Mouse (Mus musculus) embryonic facial prominence, embryonic 14.5 days (tissue): Measurements from ENCODE around the gene Gtpbp2. TPM values are rescaled to one million over a fixed set of nuclear protein-coding genes. Genes with fewer than 3 reads are reported as not detected.

Source experiments
- ATAC-seq: fragments of 200-750 bp; cut with Nextera tagmentation; 2 replicates; pipeline ENCODE4 v1.8.0; 2017; ENCODE audit warnings: low read depth, moderate number of reproducible peaks, moderate TSS enrichment
- DNase-seq: peaks from one replicate; pipeline ENCODE4 v3.0.0-alpha.2; 2015; ENCODE audit warnings: low spot score
- H3K27ac ChIP-seq: fragments of 300-500 bp; sonication (generic); replicated peaks from 2 replicates; pipeline ENCODE4 v1.5.1; 2014; ENCODE audit warnings: low read depth, mild to moderate bottlenecking, low read length, moderate library complexity
- H3K27me3 ChIP-seq: fragments of 300-500 bp; sonication (generic); replicated peaks from 2 replicates; pipeline ENCODE4 v1.6.1; 2014; ENCODE audit warnings: low read length; ENCODE audit not compliant: control insufficient read depth, insufficient read depth
- H3K36me3 ChIP-seq: fragments of 300-500 bp; sonication (generic); 2 replicates; pipeline ENCODE4 v1.6.1; 2014; ENCODE audit warnings: low read length, mixed read lengths; ENCODE audit not compliant: control insufficient read depth, insufficient read depth
- H3K4me1 ChIP-seq: fragments of 300-500 bp; sonication (generic); 2 replicates; pipeline ENCODE4 v1.6.1; 2014; ENCODE audit warnings: antibody characterized with exemption, low read length; ENCODE audit not compliant: control insufficient read depth, insufficient read depth
- H3K4me2 ChIP-seq: fragments of 300-500 bp; sonication (generic); 2 replicates; pipeline ENCODE4 v1.6.1; 2014; ENCODE audit warnings: low read depth, mild to moderate bottlenecking, low read length, moderate library complexity, mixed read lengths
- H3K4me3 ChIP-seq: fragments of 300-500 bp; sonication (generic); 2 replicates; pipeline ENCODE4 v1.5.1; 2014; ENCODE audit warnings: low read depth, mild to moderate bottlenecking, low read length
- H3K9ac ChIP-seq: fragments of 300-500 bp; sonication (generic); 2 replicates; pipeline ENCODE4 v1.6.1; 2014; ENCODE audit warnings: low read depth, mild to moderate bottlenecking, low read length, moderate library complexity, mixed read lengths
- H3K9me3 ChIP-seq: fragments of 300-500 bp; sonication (generic); 2 replicates; pipeline ENCODE4 v1.6.1; 2016; ENCODE audit warnings: low read length; ENCODE audit not compliant: control insufficient read depth
- WGBS: fragments of 180-500 bp; shearing (Covaris S2); extraction: QIAGEN DNeasy Blood & Tissue Kit; methylation state at CpG from one replicate; pipeline ENCODE4 v1.1.7; 2014; 5-methylcytosine and 5-hydroxymethylcytosine counted together
- polyA plus RNA-seq: library from polyadenylated mRNA; unstranded; fragments of >200 nt; fragmentation: Nextera tagmentation; extraction: Ambion mirVana; gene quantifications from 2 replicates; pipeline ENCODE4 v1.2.1, GENCODE M21; 2014

The Gtpbp2 gene
- polyA plus RNA-seq, 1 experiment from 2014 or later: 27.1 TPM

DNA sequence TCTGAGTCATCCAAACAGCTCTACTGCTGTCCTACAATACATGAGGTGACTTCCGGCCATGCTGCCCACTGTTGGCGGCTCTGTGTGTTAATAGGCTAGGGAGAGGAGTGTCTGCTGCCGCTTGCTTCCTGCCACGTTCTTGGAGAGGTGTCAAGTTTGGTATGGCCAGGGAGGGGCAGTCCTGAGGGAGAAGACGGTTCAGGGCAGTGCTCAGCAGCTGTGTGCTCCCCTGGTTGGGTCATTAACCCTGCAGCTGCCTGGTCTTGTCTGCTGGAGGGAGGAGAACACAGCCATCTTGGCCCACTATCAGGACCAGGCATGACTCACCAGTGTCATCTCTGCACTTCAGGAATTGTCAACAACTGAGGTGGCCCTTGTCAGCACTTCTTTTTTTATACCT, 7.5 kb downstream of the Gtpbp2 start:
- Histone ChIP-seq H3K4me1 (no peaks in the 10 kb centered on the region), H3K27ac (no peak overlapping the region), H3K9me3 (no peaks in the 10 kb centered on the region), H3K4me3 (no peak overlapping the region), H3K36me3 (peaks cover 99% of the 10 kb centered on the region), H3K27me3 (no peaks in the 10 kb centered on the region), H3K9ac (no peak overlapping the region), H3K4me2 (no peak overlapping the region)
- DNase-seq: no peak
- WGBS: 41% methylated on average over 5 of the region's 5 CpGs
- ATAC-seq: 0 out of 2 replicates have a peak, but pooled peaks have one; percentile 23

GRCm38 (mm10) chr17:46168768-46169167, 7.9 kb downstream of the Gtpbp2 start:
- Histone ChIP-seq H3K4me1 (no peaks in the 10 kb centered on the region), H3K27ac (no peak overlapping the region), H3K4me3 (no peak overlapping the region), H3K9me3 (no peaks in the 10 kb centered on the region), H3K9ac (no peak overlapping the region), H3K4me2 (no peak overlapping the region), H3K36me3 (peaks cover 97% of the 10 kb centered on the region), H3K27me3 (no peaks in the 10 kb centered on the region)
- DNase-seq (no peak), ATAC-seq (no peak)
- 93% methylated on average over 5 of the region's 5 CpGs for WGBS

DNA sequence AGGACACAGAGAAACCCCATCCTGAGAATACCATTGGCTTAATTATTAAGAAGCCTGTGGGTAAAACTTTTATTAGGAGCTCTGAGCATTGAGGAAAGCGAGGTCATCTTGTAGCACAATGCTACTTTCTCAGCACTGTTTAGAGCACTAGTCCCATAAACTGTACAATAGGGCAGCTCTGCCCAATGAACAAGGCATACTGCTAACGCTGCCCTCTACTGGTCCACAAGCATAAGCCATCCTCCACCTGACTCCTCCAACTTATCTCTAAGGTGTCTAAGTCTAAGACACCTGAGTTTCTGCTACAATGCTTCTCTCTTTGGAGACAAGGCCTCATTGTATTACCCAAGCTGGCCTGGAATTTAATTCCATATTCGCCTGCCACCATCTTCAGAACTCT, 9.7 kb downstream of the Gtpbp2 start:
- Histone ChIP-seq H3K4me3 (no peak overlapping the region), H3K27ac (no peak overlapping the region), H3K9me3 (no peaks in the 10 kb centered on the region), H3K4me1 (no peaks in the 10 kb centered on the region), H3K4me2 (no peak overlapping the region), H3K36me3 (peaks cover 92% of the 10 kb centered on the region), H3K9ac (no peak overlapping the region), H3K27me3 (no peaks in the 10 kb centered on the region)
- peak; percentile 56 for DNase-seq
- WGBS: 77% methylated on average over 3 of the region's 3 CpGs
- no peak for ATAC-seq

DNA sequence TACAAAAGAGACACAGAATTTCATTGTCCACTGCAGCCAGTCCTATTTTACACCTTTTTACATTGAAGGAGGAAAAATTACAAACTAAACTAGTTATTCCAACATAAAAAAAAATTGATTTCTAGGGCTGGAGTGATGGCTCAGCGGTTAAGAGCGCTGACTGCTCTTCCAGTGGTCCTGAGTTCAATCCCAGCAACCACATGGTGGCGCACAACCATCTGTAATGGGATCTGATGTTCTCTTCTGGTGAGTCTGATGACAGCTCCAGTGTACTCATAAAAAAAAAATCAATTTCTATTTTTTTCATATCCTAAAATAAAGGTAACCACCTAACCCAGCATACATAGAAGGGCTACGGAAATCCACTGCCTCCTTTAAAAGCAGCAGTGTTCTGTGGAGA, 21.4 kb downstream of the Gtpbp2 start:
- WGBS: 87% methylated on average over 4 of the region's 4 CpGs
- DNase-seq (no peak), ATAC-seq (no peak)
- H3K27me3 ChIP-seq: no peaks in the 10 kb centered on the region
- no peak overlapping the region for H3K9ac ChIP-seq
- peaks cover 92% of the 10 kb centered on the region for H3K36me3 ChIP-seq
- no peaks in the 10 kb centered on the region for H3K4me1 ChIP-seq
- H3K4me3 ChIP-seq: no peak overlapping the region
- no peaks in the 10 kb centered on the region for H3K9me3 ChIP-seq
- no peak overlapping the region for H3K4me2 ChIP-seq
- H3K27ac ChIP-seq: no peak overlapping the region

DNA sequence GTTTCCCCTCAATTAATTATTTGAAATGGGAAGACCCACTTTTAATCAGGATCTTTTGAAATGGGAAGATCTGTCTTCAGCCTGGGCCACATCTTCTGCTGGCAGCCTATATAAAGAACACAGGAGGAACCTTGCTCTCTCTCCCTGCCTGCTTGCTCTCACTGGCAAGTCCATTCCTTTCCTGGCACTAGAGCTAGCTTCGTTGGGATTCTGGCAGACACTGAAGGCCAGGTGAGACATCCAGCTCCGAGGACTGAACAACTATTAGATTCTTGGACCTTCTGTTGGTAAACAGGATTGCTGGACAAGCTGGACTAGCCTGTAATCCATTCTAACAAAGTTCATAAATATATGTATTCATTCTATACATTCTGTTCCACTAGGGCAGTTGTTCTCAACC, 28.0 kb downstream of the Gtpbp2 start:
- DNase-seq (no peak), ATAC-seq (no peak)
- Histone ChIP-seq H3K9me3 (no peaks in the 10 kb centered on the region), H3K4me1 (no peaks in the 10 kb centered on the region), H3K4me2 (no peak overlapping the region), H3K27me3 (no peaks in the 10 kb centered on the region), H3K9ac (no peak overlapping the region), H3K36me3 (peaks cover 92% of the 10 kb centered on the region), H3K4me3 (no peak overlapping the region), H3K27ac (no peak overlapping the region)
- 93% methylated on average over 2 of the region's 2 CpGs for WGBS

GRCm38 (mm10) chr17:46201151-46201550, 40.3 kb downstream of the Gtpbp2 start:
- peak overlapping the region; percentile 86 for H3K9ac ChIP-seq
- DNase-seq: no peak
- H3K9me3 ChIP-seq: no peaks in the 10 kb centered on the region
- H3K27ac ChIP-seq: no peak overlapping the region
- H3K4me2 ChIP-seq: peak overlapping the region; percentile 74
- whole genome bisulfite sequencing: 58% methylated on average over 6 of the region's 6 CpGs
- peaks cover 18% of the 10 kb centered on the region for H3K4me1 ChIP-seq
- ATAC-seq: no peak
- H3K36me3 ChIP-seq: peaks cover 47% of the 10 kb centered on the region
- no peaks in the 10 kb centered on the region for H3K27me3 ChIP-seq
- H3K4me3 ChIP-seq: peak overlapping the region; percentile 73

DNA sequence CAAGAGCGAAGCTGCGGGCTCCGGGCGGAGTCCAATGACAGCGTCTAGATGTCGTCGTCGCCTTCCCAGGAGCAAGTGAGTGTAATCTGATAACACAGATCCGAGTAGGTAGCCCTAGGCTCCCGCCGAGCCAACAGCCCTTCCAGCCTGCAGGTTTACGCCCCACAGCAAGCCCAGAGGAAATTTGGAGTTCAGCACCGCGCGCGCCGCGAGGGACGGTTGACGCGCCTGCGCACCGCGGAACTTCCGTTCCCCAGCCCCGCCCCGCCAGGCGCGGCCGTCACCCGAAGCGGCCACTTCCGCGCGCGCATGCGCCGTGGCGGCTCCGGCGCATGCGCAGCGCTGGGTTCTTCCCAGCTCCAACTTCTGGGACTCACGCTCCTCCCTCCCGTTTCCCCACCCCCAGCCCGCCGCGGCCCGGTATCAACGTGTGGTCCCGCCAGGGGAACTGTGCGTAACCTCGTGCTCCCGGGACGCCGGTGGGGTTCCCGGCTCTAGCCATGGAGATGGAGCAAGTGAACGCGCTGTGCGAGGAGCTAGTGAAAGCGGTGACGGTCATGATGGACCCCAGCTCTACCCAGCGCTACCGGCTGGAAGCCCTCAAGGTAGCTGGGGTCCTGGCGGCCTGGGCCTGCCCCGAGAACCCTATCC, 41.7 kb downstream of the Gtpbp2 start, which contains the start of the genes Polh and Xpo5:
Polh (minus strand) TSS at position 225 of the 651 bp plus-strand sequence.
Xpo5 (plus strand) TSS at position 362 of the 651 bp plus-strand sequence.
- peaks cover 47% of the 10 kb centered on the region for H3K36me3 ChIP-seq
- peaks cover 18% of the 10 kb centered on the region for H3K4me1 ChIP-seq
- ATAC-seq: peak; percentile 95
- WGBS: under 1% methylated on average over 33 of the region's 66 CpGs
- H3K27me3 ChIP-seq: no peaks in the 10 kb centered on the region
- H3K9me3 ChIP-seq: no peaks in the 10 kb centered on the region
- DNase-seq: peak; percentile 96
- H3K4me2 ChIP-seq: peak within 1 kb of the TSS; percentile 74
- peak within 1 kb of the TSS; percentile 73 for H3K4me3 ChIP-seq
- H3K27ac ChIP-seq: peak within 1 kb of the TSS; percentile 74
- H3K9ac ChIP-seq: peak within 1 kb of the TSS; percentile 86

DNA sequence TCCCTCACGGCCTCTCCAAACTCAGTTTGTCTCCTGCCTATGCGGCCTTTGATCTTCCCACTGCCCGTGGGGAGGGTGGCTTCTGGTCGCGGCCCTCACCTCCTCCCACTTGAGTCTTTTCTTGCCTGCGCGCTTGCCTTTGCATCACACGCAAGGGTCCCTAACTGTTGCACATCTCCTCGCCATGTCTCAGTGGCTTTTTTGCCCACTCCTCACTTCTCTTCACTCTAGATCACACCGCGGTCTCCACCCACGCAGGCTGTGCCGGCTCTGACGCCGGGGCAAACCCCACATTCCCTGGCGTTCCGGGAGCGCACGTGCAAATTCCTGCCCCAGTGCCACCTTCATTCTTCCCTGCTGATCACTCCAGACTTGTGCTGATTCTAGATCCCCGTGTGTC, 42.2 kb downstream of the Gtpbp2 start:
- Histone ChIP-seq H3K4me2 (peak overlapping the region; percentile 74), H3K4me3 (peak overlapping the region; percentile 73), H3K4me1 (peaks cover 18% of the 10 kb centered on the region), H3K9ac (peak overlapping the region; percentile 86), H3K36me3 (peaks cover 47% of the 10 kb centered on the region), H3K9me3 (no peaks in the 10 kb centered on the region), H3K27ac (peak overlapping the region; percentile 61), H3K27me3 (no peaks in the 10 kb centered on the region)
- WGBS: under 1% methylated on average over 19 of the region's 20 CpGs
- DNase-seq (peak; percentile 2), ATAC-seq (no peak; the same call in 1 of the 2 replicates)

- no peak overlapping the region for H3K9ac ChIP-seq
- H3K9me3 ChIP-seq: no peaks in the 10 kb centered on the region
- ATAC-seq (no peak), DNase-seq (no peak)
- no peak overlapping the region for H3K27ac ChIP-seq
- H3K4me2 ChIP-seq: no peak overlapping the region
- no peaks in the 10 kb centered on the region for H3K27me3 ChIP-seq
- H3K4me3 ChIP-seq: no peak overlapping the region
- peaks cover 67% of the 10 kb centered on the region for H3K36me3 ChIP-seq
- H3K4me1 ChIP-seq: peaks cover 11% of the 10 kb centered on the region
Observed at GRCm38 (mm10) chr17:46206676-46207075, 45.8 kb downstream of the Gtpbp2 start.
